18 mouse cellular contexts compared by ENCODE assay signal in genomic region chr11:55780011-55780410, GRCm38 (mm10).
"Had no signal": no experiment of that assay in that cellular context is flagged by ENCODE, and none has a peak within 500 bp of the region (broad histone marks: within the 10 kb centered on the region; RNA-seq: fewer than 3 reads in every experiment).

No protein-coding gene starts in this region.

- H3K9me3 ChIP-seq: liver, embryonic 15.5 days; lung, embryonic 15.5 days; megakaryocyte, embryonic 14.5 days; stomach, embryonic 15.5 days had no signal

- H3K4me2 ChIP-seq: liver, embryonic 15.5 days; lung, embryonic 15.5 days; neural tube, embryonic 12.5 days; stomach, embryonic 15.5 days had no signal

- ATAC-seq: liver, postnatal 0 days; lung, postnatal 0 days; midbrain, embryonic 16.5 days had no signal

- H3K27ac ChIP-seq: liver, embryonic 15.5 days; lung, embryonic 15.5 days; macrophage; neural tube, embryonic 12.5 days; stomach, embryonic 15.5 days; stomach, postnatal 0 days had no signal

- H3K4me3 ChIP-seq: liver, embryonic 15.5 days; lung, embryonic 15.5 days; megakaryocyte, embryonic 14.5 days; neural tube, embryonic 12.5 days; stomach, embryonic 15.5 days had no signal

- H3K4me1 ChIP-seq: liver, embryonic 15.5 days; lung, embryonic 15.5 days; megakaryocyte, embryonic 14.5 days; neural tube, embryonic 12.5 days; stomach, embryonic 15.5 days had no signal

- H3K27me3 ChIP-seq: liver, embryonic 15.5 days; lung, embryonic 15.5 days; megakaryocyte, embryonic 14.5 days; neural tube, embryonic 12.5 days; stomach, embryonic 15.5 days had no signal

- DNase-seq: liver, postnatal 0 days; lung, adult 2 months; lung, postnatal 14 days; lung, postnatal 36 days; midbrain, embryonic 14.5 days; right cerebral cortex, postnatal 14 days; thymus, adult 2 months; thymus, postnatal 25 days; thymus, postnatal 4 days had no signal

- H3K9ac ChIP-seq: liver, embryonic 15.5 days; liver, postnatal 0 days; lung, embryonic 15.5 days; neural tube, embryonic 12.5 days; stomach, embryonic 15.5 days had no signal

- H3K36me3 ChIP-seq: liver, embryonic 15.5 days; lung, embryonic 15.5 days; neural tube, embryonic 12.5 days; stomach, embryonic 15.5 days had no signal
